Mouse (Mus musculus) c-Kit-positive CD71-positive TER-119-positive erythroid progenitor cells, embryonic 14.5 days (primary cell): ENCODE measurements around the gene Msmo1.

ENCODE experiments used
- DNase-seq: peaks from one replicate; pipeline ENCODE4 v3.0.0-alpha.2; 2013; ENCODE audit warnings: low spot score

Msmo1 gene

GRCm38 (mm10) chr8:64733271-64733943 lies at the start of gene Msmo1:
Gene Msmo1, minus strand, starts transcription at chr8:64733792.
- peak; percentile 97 for DNase-seq

DNA sequence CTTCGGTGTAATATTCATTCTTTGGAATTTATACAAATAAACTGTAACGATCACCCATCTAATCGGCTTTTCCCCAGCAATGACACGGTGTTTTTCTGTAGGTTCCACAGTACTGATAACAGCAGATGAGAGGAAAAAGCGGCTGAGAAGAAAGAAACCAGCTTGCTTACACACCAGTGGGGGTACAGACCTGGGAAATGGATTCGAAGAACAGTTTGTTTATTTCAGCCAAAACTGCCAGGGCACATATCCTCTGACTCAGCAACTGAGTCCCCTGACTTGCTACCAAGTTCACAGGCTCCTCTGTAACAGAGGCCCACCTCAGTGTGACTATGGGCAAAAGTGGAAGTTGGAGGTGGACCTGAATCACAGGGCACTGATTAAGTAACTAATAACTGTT lies 48.4 kb upstream of the Msmo1 start:
- DNase-seq = peak; percentile 23

- DNase-seq = no peak
Observed at GRCm38 (mm10) chr8:64777925-64778324, 44.3 kb upstream of the Msmo1 start.

DNA sequence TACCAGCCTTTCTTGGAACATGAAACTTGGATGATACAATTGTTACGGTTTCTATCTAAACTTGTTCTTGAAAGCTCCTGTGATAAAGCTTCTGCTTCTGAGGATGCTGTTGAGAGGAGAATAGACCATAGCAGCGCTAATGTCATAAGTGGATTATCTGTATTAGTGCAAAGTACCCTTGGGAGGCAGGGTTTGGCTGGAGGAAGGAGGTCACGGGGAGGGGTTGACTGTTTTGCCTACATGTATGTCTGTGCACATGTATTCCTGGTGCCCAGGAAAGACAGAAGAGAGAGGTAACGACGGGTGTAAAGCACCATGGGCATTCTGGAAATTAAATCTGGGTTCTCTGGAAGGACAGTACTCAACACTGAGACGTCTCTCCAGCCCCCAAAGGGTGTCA lies 40.5 kb upstream of the Msmo1 start:
- DNase-seq = no peak

- DNase-seq = no peak
Observed at GRCm38 (mm10) chr8:64770814-64771213, 37.2 kb upstream of the Msmo1 start.

GRCm38 (mm10) chr8:64769586-64769985 lies 36.0 kb upstream of the Msmo1 start:
- DNase-seq = no peak

- no peak for DNase-seq
Observed at GRCm38 (mm10) chr8:64768645-64769044, 35.1 kb upstream of the Msmo1 start.

- DNase-seq = no peak
Observed at GRCm38 (mm10) chr8:64767047-64767446, 33.5 kb upstream of the Msmo1 start.

GRCm38 (mm10) chr8:64764075-64764474 lies 30.5 kb upstream of the Msmo1 start:
- DNase-seq = no peak

- DNase-seq = no peak
Observed at GRCm38 (mm10) chr8:64762751-64763150, 29.2 kb upstream of the Msmo1 start.

DNA sequence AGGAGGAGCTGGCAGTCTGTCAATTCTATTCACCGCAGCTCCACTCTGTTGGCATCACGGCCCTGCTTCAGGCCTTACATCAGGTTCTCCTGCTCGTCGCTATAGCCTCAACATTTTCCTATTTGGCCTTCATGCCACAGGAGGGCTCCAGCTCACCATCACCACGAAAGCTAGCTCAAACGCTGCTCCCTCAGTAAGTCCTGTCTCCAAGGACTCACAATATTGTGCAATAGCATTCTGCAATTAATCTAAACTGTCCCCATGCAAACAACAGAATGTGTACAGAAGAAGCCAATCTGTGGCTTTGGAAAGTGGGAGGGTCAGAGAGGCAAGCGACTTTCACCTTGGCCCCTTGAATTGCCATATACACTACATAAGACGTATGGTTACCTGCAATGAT lies 27.8 kb upstream of the Msmo1 start:
- no peak for DNase-seq

- DNase-seq = no peak
Observed at GRCm38 (mm10) chr8:64757956-64758355, 24.4 kb upstream of the Msmo1 start.

GRCm38 (mm10) chr8:64746215-64747058 lies 12.8 kb upstream of the Msmo1 start:
- DNase-seq = no peak

DNA sequence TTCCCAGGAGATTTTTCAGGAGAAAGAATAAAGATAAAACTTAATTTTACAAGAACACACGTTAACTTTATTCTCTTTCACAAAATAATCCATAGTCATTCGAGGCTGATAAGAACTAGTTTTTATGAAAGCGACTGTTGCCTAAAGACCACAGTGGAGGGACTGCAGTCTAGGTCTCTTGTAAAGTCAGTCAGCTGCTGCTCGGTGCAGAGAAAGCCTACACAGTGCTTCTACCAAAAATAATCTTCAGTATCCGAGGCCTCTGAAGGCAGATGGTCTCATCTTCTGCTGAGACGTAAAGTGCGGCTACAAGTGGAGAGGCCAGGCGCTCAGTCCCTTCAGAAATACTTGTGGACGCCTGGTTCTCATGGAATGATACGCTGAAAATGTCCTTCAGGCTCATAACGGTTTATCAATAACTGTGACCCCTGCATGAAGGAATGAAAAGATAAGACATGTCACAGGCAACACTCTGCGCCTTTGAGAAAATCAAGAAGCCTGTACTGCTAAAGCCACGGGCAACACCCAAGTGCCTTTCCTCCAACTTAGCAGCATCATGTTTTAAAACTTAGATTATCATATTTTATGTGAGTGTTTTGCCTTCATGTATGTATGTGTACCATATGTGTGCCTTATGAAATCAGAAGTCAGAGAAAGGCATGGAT lies 7.1 kb upstream of the Msmo1 start:
- DNase-seq = peak; percentile 29

DNA sequence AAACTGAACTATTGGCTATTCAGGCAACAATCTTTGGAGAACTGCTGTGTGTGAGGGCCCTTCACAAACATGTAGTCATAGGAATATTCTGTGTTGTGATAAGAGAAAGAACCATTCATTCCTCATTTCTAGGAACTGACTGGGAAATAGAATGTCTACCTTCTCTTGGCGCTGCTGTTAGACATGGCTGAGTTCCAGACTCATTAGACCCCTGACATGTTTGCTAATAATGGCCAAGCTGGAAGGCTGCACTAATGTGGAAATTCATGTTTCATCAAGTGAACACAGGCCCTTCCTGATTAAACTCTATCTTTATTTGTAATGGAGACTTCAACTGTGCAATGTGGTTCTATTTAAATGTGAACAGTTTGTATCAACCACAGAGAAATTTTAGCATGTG lies 5.3 kb upstream of the Msmo1 start:
- DNase-seq = no peak

DNA sequence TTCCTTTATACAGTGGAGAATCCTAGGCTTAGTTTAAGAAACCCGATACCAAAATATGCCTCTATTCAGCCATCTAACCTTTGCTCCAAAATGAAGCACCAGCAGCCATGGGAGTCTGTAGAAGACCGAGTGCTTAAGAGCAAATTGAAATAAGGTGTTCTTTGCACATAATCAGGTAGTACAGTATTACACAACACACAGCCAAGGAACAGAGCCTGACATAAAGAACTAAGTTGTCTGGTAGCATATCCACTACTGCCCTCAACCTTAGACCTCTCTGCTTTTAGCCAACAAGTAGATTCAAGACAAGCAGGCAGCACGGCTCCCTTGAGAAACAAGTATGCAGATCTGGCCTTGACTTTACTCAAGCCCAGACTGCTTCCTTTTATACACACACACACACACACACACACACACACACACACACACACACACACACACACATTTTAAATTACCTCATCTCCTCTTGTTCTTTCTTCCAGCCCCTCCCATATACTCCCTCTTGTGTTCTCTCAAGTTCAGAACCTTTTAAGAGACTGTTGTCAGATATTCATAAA lies 3.3 kb upstream of the Msmo1 start:
- no peak for DNase-seq

DNA sequence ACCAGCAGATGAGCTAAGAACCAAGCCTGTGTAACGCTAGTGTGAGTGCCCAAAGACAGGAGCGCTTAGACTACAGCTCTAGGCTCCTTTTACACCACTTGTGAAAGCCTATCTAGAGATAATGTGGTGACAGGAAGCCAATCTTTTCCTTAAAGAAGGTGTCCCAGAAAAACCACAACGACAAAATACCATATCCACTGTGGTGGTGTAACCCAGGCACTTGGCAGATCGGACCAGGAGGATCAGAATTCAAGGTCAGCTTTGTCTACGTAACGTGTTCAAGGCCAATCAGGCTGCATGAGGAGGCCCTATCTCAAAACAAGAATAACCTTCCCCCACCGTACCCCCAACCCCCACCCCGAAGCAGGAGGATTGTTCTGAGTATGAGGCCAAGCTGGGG lies 1.6 kb upstream of the Msmo1 start:
- DNase-seq = no peak

GRCm38 (mm10) chr8:64732596-64732995 lies 996 bp downstream of the Msmo1 start:
- no peak for DNase-seq

DNA sequence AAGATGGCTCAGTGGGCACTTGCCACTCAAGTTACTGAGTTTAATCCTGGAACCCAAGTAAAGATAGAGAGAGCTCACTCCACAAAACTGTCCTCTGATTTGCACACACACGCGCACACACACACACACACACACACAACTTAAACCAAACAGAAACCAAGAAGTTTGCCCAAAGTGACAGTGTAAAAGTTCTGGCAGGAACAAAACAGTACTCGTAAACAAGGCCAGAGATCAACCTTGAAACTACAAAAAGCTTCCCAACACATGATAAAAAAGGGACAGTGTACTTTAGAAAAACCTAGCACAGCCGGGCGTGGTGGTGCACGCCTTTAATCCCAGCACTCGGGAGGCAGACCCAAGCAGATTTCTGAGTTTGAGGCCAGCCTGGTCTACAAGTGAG lies 5.4 kb downstream of the Msmo1 start:
- DNase-seq = no peak

DNA sequence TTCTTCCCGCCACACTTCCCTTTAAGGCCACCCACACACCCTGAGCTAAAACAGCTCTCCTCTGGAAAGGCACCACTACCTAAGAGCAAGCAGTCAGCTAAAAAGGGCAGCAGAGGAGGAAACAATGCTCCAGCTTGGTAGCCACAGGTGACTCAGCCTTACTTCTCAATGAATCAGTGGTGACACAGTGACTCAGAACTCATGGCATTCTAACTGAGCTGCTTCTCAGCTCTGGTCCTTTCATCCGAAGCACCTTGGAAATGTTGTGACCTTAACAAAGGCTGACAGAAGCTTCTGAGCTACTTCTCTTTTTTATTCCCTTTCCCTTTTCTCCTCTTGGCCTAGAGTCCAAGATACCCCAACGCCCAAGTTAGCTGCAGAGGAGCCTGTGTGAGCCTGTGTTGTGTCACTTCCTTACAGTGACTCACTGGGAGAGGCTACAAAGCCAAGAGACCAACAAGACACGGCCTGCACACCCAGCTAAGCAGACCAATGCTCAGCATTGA lies 7.3 kb downstream of the Msmo1 start:
- no peak for DNase-seq

DNA sequence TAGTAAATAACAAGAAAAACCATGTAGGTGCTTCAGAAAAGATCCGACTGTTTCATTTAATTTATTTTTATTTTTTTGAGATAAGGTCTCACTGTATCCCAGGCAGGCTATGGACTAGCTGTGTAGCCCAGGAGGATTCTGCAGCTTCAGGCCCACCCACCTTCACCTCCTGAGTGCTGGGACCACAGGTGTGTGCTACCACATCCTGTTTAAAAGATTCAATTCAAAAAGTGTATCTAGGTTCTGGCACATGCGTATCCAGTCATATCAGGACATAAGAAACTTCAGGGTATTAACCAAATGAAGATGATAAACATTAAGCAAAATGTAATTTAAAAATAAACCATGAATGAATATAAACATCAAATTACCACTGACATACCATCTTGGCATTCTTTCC lies 10.4 kb downstream of the Msmo1 start:
- no peak for DNase-seq

GRCm38 (mm10) chr8:64717868-64718267 lies 15.7 kb downstream of the Msmo1 start:
- DNase-seq = no peak

- DNase-seq = no peak
Observed at GRCm38 (mm10) chr8:64712499-64712898, 21.1 kb downstream of the Msmo1 start.
